Mouse (Mus musculus): ENCODE measurements around the gene Ccdc138.

DNA sequence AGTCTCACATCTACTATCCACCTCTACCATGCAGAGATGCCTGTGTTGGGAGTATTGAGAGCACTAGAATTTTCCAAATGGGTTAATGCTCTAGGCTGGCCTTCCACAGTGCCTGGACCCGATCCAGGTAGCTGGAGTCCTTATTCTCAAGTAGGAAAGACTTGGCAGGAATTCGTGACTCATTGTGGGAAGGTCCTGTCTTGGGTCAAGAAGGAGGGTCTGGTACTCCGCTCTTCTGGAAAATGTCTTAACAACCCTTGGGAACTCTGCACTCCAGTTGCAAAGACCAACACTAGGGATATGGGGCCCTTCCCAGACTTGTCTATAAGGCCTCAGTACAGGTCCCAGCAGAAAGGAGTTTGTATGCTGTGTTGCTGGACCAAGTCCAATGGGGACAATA is 111.1 kb downstream of the Ccdc138 start:
- TF ChIP-seq POLR2A (IDR thresholded peaks at IDR 0.05; ENCODE audit: low read depth, low read length) = no peak
- no peak for TF ChIP-seq CTCF (conservative IDR thresholded peaks at IDR 0.05; ENCODE audit: insufficient read depth, insufficient read length, low read depth, low read length)
